Mouse (Mus musculus) layer of hippocampus, postnatal 36 days (tissue): Measurements from ENCODE around the gene Gm6993. TPM values are rescaled to one million over a fixed set of nuclear protein-coding genes. Genes with fewer than 3 reads are reported as not detected.

Source experiments
- DNase-seq, 2 experiments: peaks; one replicate each; pipeline ENCODE4 v3.0.0; 2022
- total RNA-seq, 2 experiments: library from RNA; stranded (reverse); gene quantifications; 2 replicates each; pipeline ENCODE4 v1.2.3; 2021

Gene Gm6993
- total RNA-seq, 2 experiments from 2014 or later = not detected

DNA sequence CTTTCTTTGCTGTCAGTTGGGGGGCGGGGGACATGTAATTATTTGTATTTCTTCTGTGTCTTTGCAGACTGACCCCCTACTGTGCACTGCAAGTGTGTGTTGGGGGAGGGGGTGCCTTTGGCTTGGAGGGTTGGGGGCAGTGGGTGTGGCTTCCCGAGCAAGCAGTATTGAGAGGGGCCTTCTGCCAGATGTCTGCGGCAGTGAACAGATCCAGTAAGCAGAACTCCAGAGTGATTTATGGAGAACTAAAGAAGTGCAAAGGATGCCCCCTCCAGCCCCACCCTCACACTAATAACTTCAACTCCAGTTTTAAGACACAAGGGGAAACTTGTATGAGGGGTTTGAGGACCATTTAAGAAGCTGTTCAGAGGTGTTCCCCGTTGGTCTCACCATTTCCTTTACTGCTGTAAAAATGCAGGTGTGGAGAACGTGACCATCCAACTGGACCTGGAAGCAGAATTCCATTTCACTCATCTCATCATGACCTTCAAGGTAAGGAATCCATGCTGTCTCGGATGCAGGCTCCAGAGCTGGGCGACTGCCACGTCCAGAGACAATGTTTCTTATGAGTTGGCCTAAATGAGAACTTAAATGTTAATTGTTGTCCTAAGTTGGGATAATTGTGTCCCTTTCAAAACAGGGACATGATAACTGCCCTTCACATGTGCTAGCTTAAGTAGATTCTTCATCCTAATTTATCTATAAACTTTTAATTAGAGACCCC is 31.6 kb downstream of the Gm6993 start:
- no peak for DNase-seq

- DNase-seq = no peak
Observed at GRCm38 (mm10) chr12:31272846-31273245, 32.3 kb downstream of the Gm6993 start.

GRCm38 (mm10) chr12:31273646-31274045 is 33.1 kb downstream of the Gm6993 start:
- DNase-seq = no peak

- DNase-seq = no peak
Observed at GRCm38 (mm10) chr12:31275411-31275810, 34.8 kb downstream of the Gm6993 start.

DNA sequence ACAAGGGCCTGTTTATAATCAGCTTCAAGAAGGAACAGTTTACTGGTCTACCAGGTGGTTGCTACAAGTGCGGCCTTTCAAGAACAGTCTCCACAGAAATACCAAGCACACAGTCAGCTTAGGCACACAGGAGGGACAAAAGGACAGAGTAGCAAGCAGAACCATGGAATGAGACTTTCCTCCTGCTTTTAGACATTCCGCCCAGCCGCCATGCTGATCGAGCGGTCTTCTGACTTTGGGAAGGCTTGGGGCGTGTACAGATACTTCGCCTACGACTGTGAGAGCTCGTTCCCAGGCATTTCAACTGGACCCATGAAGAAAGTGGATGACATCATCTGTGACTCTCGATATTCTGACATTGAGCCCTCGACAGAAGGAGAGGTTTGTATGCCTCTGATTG is 37.7 kb downstream of the Gm6993 start:
- DNase-seq = no peak

DNA sequence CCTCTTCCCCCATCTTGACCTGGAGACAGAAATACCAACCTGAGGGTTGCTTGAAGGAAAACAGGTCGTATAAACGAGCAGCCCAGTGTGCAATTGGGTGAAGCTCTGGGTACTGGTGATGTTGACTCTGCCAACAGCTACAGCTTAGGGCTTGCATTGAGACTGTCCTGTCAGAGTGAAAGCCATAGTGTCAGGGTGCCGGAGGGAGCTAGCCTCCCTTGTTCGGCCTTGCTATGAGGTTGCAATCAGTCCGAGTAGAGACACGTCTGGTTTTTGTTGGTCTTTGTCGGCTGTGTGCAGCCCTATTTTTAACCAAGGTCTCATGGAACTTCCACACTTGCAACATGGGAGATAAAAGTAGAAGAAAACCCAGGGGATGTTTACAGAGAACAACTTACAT is 39.7 kb downstream of the Gm6993 start:
- DNase-seq = no peak

GRCm38 (mm10) chr12:31281100-31281591 is 40.6 kb downstream of the Gm6993 start:
- DNase-seq = no peak

- DNase-seq = no peak
Observed at GRCm38 (mm10) chr12:31282241-31282640, 41.7 kb downstream of the Gm6993 start.

GRCm38 (mm10) chr12:31283131-31283530 is 42.6 kb downstream of the Gm6993 start:
- DNase-seq = no peak

DNA sequence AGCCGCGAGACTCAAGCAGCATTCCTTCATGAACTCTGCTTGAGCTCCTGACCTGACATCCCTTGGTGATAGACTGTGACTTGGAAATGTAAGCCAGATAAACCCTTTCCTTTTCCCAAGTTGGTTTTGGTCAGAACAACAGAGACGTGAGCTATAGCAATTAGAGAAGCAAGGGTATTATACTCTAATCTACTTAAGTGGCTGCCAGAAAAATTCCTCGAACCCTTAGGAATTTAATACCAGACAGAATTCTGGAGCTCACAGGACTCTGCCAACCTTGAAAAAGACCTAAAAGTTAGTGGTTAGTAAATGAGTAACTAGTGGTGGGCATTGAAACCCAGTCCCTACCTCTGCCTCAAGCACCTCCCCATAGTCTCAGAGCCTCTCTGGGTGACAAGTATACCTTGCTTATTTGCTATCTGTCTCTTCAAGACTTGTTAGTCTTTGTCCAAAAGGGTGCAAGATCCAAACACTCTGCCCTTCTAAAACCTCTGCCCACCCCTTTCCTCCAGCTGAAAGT is 43.1 kb downstream of the Gm6993 start:
- DNase-seq = no peak

DNA sequence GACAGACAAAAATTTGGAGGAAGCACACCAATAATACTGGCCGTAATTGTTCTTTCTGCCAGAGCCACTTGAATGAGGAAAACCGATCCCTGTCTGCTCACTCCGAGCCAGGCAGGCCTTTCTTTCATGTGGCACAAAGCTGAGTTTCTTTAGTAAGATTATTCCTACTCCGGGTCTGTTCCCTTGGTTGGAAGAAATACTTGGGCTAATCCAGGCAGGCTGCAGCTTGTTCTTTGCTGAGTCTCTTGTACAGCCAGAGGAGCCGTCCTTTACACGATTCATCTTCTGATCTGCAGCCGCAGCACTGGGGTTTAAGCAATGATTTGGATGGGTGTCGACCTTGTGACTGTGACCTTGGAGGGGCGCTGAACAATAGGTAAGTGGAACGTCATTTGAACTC is 48.5 kb downstream of the Gm6993 start:
- DNase-seq = no peak

Other genes with a start within 250 kb of the Gm6993 start
- gene Fam110c, start 166.9 kb upstream of the Gm6993 start, total RNA-seq = not detected
- 10 to 100 TPM; 38.5 to 42.1 TPM for gene Lamb1, start 24.5 kb downstream of the Gm6993 start, total RNA-seq
- gene Dld, start 110.7 kb downstream of the Gm6993 start, total RNA-seq = 100 to 1,000 TPM; 108 to 114 TPM
- gene Slc26a3, start 150.1 kb downstream of the Gm6993 start, total RNA-seq = under 1 TPM; 0.18 to 0.52 TPM